Mouse (Mus musculus): ENCODE measurements around the gene Lrrc34.
A peak's percentile ranks its signal among the peaks of the same experiment; 100 is the strongest.

The Lrrc34 gene

GRCm38 (mm10) chr3:30599711-30600545, 47.7 kb downstream of the Lrrc34 start, which contains the start of gene Actrt3:
Gene Actrt3, minus strand, starts transcription at chr3:30599939.
- DNase-seq, result no peak

- DNase-seq, result no peak
Observed at GRCm38 (mm10) chr3:30597271-30597670, 50.4 kb downstream of the Lrrc34 start.

- peak; percentile 55 for DNase-seq
Observed at GRCm38 (mm10) chr3:30595111-30595832, 52.4 kb downstream of the Lrrc34 start.

- DNase-seq, result peak; percentile 58
Observed at GRCm38 (mm10) chr3:30593719-30594485, 53.8 kb downstream of the Lrrc34 start.

- peak; percentile 91 for DNase-seq
Observed at GRCm38 (mm10) chr3:30592418-30592853, 55.2 kb downstream of the Lrrc34 start.

GRCm38 (mm10) chr3:30588865-30589264, 58.8 kb downstream of the Lrrc34 start:
- DNase-seq, result no peak

All from kidney, adult 9 months (tissue).